Mouse (Mus musculus) heart, adult 2 months (tissue): ENCODE measurements around the gene Dohh.

ENCODE experiments used
- CTCF ChIP-seq: fragments of 200-600 bp; IDR thresholded peaks from 2 replicates; pipeline ENCODE4 v1.8.1; 2022; ENCODE audit warnings: antibody characterized with exemption, mild to moderate bottlenecking, moderate library complexity
- EP300 ChIP-seq: fragments of 200-500 bp; IDR thresholded peaks from 2 replicates; pipeline ENCODE4 v1.6.1; 2011; ENCODE audit warnings: low read depth, low read length, control low read depth; ENCODE audit not compliant: insufficient read depth

DNA sequence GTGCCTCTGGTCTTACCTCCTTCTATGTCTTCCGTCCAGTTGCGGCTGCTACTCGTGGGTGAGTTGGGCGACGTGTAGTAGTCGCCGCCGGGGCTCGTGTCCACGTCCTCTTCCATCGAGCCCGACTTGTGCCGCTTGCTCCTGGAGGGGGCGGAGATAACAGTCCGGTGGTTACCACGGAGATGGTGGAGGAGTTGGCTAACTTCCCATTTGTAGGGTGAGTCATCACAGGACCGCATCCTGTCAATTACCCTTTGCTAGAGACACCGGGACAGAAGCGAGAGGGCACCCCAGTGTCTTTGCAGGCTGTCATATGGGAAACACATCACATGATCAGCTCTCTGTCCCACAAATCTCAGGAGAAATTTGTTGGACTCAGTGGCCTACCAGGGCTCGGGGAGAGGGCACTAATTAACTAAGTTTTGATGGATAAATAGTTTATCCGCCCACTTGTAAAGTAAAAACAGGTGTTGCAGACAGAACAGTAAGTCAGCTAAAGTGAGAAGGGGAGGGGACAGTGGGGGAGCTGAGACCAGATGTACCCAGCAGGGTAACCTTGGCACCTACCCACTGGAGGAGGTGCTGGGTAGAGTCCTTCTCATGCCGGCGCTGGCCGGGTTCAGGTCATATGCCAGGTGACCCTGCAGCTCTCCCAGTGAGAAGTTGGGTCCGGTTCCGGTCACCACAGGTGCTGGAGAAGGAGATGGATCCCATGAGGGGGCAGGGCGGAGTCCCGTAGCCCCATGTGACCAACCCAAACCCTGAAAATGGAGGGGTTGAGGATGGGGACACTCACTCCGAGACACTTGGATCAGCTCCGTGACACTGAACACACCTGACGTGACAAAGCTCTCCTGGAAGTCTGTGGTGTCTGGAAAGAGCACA, 23.6 kb downstream of the Dohh start:
- TF ChIP-seq EP300 (peak; percentile 83), CTCF (peak; percentile 26)
